Mouse (Mus musculus) lung, postnatal 0 days (tissue): ENCODE data around the gene Neurl4.
A peak's percentile ranks its signal among the peaks of the same experiment; 100 is the strongest.

Experiments
- CTCF ChIP-seq: IDR thresholded peaks from 2 replicates; pipeline ENCODE4 v1.5.1; 2016; ENCODE audit warnings: antibody characterized with exemption, mild to moderate bottlenecking
- EP300 ChIP-seq: IDR thresholded peaks from 2 replicates; pipeline ENCODE4 v1.6.1; 2016; ENCODE audit warnings: antibody characterized with exemption, mild to moderate bottlenecking, control low read depth

GRCm38 (mm10) chr11:69883066-69883465, 17.8 kb upstream of the Neurl4 start:
- peak; percentile 60 for TF ChIP-seq CTCF
- TF ChIP-seq EP300: no peak
